Mouse (Mus musculus): ENCODE results near the gene Ccpg1. TPM values are rescaled to one million over a fixed set of nuclear protein-coding genes. Genes with fewer than 3 reads are reported as not detected.
A peak's percentile ranks its signal among the peaks of the same experiment; 100 is the strongest.

Ccpg1 gene
- polyA plus RNA-seq, 1 experiment from 2014 or later: 25.9 TPM

DNA sequence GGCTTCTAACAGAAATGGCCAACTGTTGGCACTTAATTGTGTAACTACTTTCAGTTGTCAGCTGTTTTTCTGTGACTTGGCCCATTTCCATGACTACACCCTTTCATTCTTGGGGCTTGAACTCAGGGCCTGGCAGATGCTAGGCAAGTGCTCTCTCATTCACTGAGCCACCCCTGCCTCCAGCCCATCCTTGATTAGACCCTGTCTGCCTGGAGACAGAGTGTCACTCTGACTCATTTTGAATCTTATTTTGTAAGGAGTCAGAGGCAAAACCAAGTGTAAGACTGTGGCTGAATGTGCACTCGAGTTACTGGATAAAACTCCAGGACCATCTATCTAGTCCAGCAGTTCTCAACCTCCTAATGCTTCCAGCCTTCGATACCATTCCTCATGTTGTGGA, 62.7 kb downstream of the Ccpg1 start:
- Histone ChIP-seq H3K27me3 (replicated peaks) (no peaks in the 10 kb centered on the region), H3K9me3 (no peaks in the 10 kb centered on the region), H3K9ac (no peak overlapping the region), H3K36me3 (no peaks in the 10 kb centered on the region), H3K27ac (replicated peaks) (no peak overlapping the region), H3K4me3 (no peak overlapping the region), H3K4me1 (peaks cover 24% of the 10 kb centered on the region), H3K4me2 (no peak overlapping the region)
- WGBS: 72% methylated on average over 2 of the region's 2 CpGs
- no peak for ATAC-seq (ENCODE audit: extremely low read depth, insufficient number of reproducible peaks, low FRiP score, low TSS enrichment)

DNA sequence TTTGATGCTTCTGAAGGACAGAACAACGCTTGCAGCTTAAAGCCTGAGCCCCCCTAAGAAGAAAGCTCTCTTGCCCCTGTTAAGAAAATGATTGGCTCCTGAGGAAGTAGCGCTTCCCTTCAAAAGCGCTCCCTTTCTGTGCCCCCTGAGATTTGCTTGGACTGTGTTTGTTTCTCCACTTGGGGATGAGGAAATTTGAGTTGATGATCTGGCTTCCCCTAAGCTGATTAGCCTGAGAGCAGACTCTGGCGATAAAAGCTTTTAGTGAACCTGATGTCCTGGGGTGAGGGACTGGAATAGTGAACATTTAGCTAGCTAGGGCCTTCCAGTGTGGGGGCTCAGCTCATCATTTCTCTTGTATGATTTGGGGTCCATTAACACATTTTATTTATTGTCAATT, 63.7 kb downstream of the Ccpg1 start:
- 12% methylated on average over 4 of the region's 4 CpGs for WGBS
- Histone ChIP-seq H3K36me3 (no peaks in the 10 kb centered on the region), H3K4me3 (no peak overlapping the region), H3K9me3 (no peaks in the 10 kb centered on the region), H3K4me1 (peaks cover 24% of the 10 kb centered on the region), H3K27ac (replicated peaks) (no peak overlapping the region), H3K27me3 (replicated peaks) (no peaks in the 10 kb centered on the region), H3K4me2 (no peak overlapping the region), H3K9ac (no peak overlapping the region; the same call in 1 of the 2 replicates)
- no peak for ATAC-seq (ENCODE audit: extremely low read depth, insufficient number of reproducible peaks, low FRiP score, low TSS enrichment)

DNA sequence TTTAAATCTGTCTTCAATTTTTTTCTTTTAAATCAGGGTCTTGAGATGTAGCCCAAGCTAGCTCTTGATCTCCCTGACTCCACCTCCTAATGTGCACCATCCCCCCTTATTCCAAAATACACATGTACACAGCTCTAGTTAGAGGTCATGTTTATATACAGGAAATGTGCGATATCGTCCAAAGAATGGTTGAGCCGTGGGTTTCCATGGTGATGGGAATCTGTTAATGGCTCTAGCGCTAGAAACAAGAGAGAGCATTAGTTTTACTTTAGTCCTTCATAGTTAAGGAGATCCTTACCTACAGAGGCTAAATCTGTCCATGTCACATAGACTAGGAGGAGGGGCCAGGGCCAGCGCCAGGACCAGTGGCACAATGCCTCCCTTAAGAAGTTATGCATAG, 64.6 kb downstream of the Ccpg1 start:
- H3K27me3 ChIP-seq (replicated peaks): no peaks in the 10 kb centered on the region
- no peak overlapping the region for H3K4me3 ChIP-seq
- H3K4me1 ChIP-seq: peaks cover 16% of the 10 kb centered on the region
- H3K9me3 ChIP-seq: no peaks in the 10 kb centered on the region
- no peak overlapping the region for H3K9ac ChIP-seq
- no peak for ATAC-seq (ENCODE audit: extremely low read depth, insufficient number of reproducible peaks, low FRiP score, low TSS enrichment)
- no peaks in the 10 kb centered on the region for H3K36me3 ChIP-seq
- no peak overlapping the region for H3K4me2 ChIP-seq
- H3K27ac ChIP-seq (replicated peaks): no peak overlapping the region
- 64% methylated on average over 5 of the region's 5 CpGs for WGBS

DNA sequence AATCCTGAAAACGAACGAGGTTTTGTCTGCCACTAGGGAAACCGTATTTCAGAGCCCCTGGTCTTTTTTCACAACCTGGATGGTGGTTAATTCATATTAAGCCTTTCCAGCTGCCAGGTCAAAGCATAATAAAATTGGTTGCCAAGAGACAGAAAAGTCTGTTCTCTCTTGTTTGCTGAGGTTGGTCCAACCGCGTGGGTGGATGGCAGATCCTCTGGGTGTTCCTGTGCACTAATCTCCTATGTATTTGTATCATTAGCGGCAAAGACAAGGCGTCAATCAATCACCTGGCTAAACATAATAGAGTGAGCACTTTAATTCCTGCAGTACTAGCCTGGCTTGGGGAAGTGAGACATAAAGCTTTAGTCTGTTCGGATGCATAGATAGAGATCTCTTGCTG, 65.4 kb downstream of the Ccpg1 start:
- Histone ChIP-seq H3K36me3 (no peaks in the 10 kb centered on the region), H3K4me1 (peaks cover 12% of the 10 kb centered on the region; the same call in 1 of the 2 replicates), H3K4me3 (no peak overlapping the region), H3K9me3 (no peaks in the 10 kb centered on the region), H3K27me3 (replicated peaks) (no peaks in the 10 kb centered on the region), H3K9ac (no peak overlapping the region), H3K4me2 (no peak overlapping the region), H3K27ac (replicated peaks) (no peak overlapping the region)
- ATAC-seq (ENCODE audit: extremely low read depth, insufficient number of reproducible peaks, low FRiP score, low TSS enrichment): no peak
- 62% methylated on average over 8 of the region's 8 CpGs for WGBS

DNA sequence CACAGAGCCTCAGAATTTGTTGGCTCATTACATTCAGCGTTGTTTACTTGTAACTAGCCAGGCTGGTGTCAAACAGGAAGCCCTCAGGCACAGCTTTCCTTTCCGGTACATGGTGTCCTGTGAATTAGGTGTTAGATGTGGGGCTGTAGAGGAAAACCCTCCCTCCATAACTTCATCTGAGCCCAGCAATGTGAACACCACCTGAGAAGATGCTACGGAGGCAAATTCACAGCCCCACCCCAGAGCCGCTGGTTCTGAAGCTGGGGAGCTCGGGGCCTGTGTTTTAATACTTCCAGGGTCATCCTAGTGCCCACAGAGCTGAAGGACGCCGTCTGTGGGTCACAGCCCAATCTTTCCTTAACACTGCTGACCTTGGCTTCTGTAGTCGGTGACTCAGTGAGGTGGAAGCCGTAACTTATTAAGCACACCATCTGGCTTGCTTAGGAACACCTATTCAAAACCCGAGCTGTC, 70.2 kb downstream of the Ccpg1 start:
- Histone ChIP-seq H3K27ac (replicated peaks) (no peak overlapping the region), H3K9ac (no peak overlapping the region), H3K27me3 (replicated peaks) (no peaks in the 10 kb centered on the region), H3K4me2 (no peak overlapping the region), H3K9me3 (no peaks in the 10 kb centered on the region), H3K36me3 (no peaks in the 10 kb centered on the region), H3K4me3 (no peak overlapping the region), H3K4me1 (peaks cover 3% of the 10 kb centered on the region; the same call in 1 of the 2 replicates)
- WGBS: 50% methylated on average over 10 of the region's 10 CpGs
- ATAC-seq (ENCODE audit: extremely low read depth, insufficient number of reproducible peaks, low FRiP score, low TSS enrichment): no peak

DNA sequence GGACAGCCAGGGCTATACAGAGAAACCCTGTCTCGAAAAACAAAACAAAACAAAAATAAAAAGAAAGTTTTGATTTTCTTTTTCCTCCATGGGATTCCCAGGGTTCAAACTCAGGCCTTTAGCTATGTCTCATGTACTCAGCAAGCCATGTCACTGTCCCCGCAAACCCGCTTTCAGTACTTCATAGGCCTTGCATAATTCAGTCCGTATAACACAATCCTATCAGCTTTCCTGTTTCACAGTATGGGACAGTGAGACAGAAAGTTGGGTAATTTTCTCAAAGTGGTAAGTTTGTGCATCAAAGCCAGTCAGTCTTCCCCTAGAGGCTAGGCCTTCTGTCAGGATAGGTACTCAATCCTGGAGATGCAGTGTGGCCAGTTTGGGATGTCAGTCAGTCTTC, 74.0 kb downstream of the Ccpg1 start:
- Histone ChIP-seq H3K4me1 (peaks cover 13% of the 10 kb centered on the region), H3K4me2 (no peak overlapping the region), H3K9ac (no peak overlapping the region), H3K4me3 (no peak overlapping the region), H3K27ac (replicated peaks) (no peak overlapping the region), H3K36me3 (no peaks in the 10 kb centered on the region), H3K27me3 (replicated peaks) (no peaks in the 10 kb centered on the region), H3K9me3 (no peaks in the 10 kb centered on the region)
- no peak for ATAC-seq (ENCODE audit: extremely low read depth, insufficient number of reproducible peaks, low FRiP score, low TSS enrichment)
- 80% methylated on average over 4 of the region's 4 CpGs for WGBS

DNA sequence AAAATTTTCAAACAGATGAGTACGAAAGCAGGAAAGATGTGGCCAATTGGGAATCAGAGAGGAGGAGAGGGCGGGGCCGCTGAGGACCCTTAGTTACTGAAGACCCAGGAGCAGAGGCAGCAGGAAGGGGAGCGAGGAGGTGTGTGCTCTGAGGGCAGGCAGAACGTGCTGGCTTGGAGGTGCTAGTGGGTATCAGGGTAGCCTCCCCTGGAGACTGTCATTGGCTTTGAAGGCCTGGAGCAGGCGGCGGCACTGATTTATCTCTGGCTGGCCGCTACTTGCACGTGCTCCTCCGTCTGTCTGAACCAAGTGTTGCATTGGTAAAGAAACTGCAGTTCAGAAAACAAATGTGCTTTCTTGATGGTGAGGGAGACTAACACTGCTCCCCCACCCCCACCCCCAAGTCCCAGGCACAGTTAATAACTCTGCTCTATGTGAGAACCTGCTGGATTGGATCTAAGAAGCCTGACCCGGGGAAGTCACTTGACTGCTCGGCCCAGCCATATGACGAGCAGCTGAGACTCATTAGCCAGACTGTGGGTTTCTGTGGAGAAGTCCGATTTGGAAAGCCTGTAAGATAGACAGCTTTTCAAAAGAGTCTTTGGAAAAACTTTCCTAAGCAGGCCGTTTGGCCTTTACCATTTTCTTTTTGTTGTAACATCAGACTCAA, 78.5 kb downstream of the Ccpg1 start:
- H3K36me3 ChIP-seq: no peaks in the 10 kb centered on the region
- H3K27ac ChIP-seq (replicated peaks): no peak overlapping the region
- peak overlapping the region; percentile 60 for H3K4me2 ChIP-seq
- 24% methylated on average over 15 of the region's 15 CpGs for WGBS
- ATAC-seq (ENCODE audit: extremely low read depth, insufficient number of reproducible peaks, low FRiP score, low TSS enrichment): no peak
- peak overlapping the region; percentile 50 for H3K9ac ChIP-seq
- H3K4me1 ChIP-seq: peaks cover 28% of the 10 kb centered on the region
- no peaks in the 10 kb centered on the region for H3K9me3 ChIP-seq
- no peaks in the 10 kb centered on the region for H3K27me3 ChIP-seq (replicated peaks)
- H3K4me3 ChIP-seq: peak overlapping the region; percentile 23; the same call in 1 of the 2 replicates

Small RNA genes within 50 kb of the gene (microRNA-seq; reads per million reads assigned to microRNA genes)
- not detected for gene Gm27353

Other genes with a start within 250 kb of the Ccpg1 start
- 0.87 and 0.92 TPM in 2 replicates for gene Prtg, start 178.6 kb upstream of the Ccpg1 start, polyA plus RNA-seq (2015; fragmentation: Nextera tagmentation; extraction: Ambion mirVana)
- 1.8 and 2.0 TPM in 2 replicates for gene Pygo1, start 59.8 kb upstream of the Ccpg1 start, polyA plus RNA-seq (2015; fragmentation: Nextera tagmentation; extraction: Ambion mirVana)
- 0.62 and 0.88 TPM in 2 replicates for gene Dyx1c1, start 26.6 kb upstream of the Ccpg1 start, polyA plus RNA-seq (2015; fragmentation: Nextera tagmentation; extraction: Ambion mirVana)
- gene Gm44503, start 26.6 kb upstream of the Ccpg1 start, polyA plus RNA-seq (2015; fragmentation: Nextera tagmentation; extraction: Ambion mirVana): not detected in 2 replicates
- 14.3 TPM in 2 replicates for gene Ccpg1os, start within 50 bp of the Ccpg1 start, polyA plus RNA-seq (2015; fragmentation: Nextera tagmentation; extraction: Ambion mirVana)
- gene Pigb, start 54.9 kb downstream of the Ccpg1 start, polyA plus RNA-seq (2015; fragmentation: Nextera tagmentation; extraction: Ambion mirVana): 5.7 and 7.1 TPM in 2 replicates
- gene Rab27a, start 59.4 kb downstream of the Ccpg1 start, polyA plus RNA-seq (2015; fragmentation: Nextera tagmentation; extraction: Ambion mirVana): 3.5 and 3.6 TPM in 2 replicates
- gene Khdc3, start 116.4 kb downstream of the Ccpg1 start, polyA plus RNA-seq (2015; fragmentation: Nextera tagmentation; extraction: Ambion mirVana): not detected in 2 replicates
- not detected in 2 replicates for gene Gm20509, start 117.0 kb downstream of the Ccpg1 start, polyA plus RNA-seq (2015; fragmentation: Nextera tagmentation; extraction: Ambion mirVana)
- 83.9 and 87.0 TPM in 2 replicates for gene Rsl24d1, start 128.0 kb downstream of the Ccpg1 start, polyA plus RNA-seq (2015; fragmentation: Nextera tagmentation; extraction: Ambion mirVana)